Comparison of ENCODE assay signal across 17 mouse cellular contexts in genomic region chr12:75536566-75536965, GRCm38 (mm10). TPM values are rescaled to one million over a fixed set of nuclear protein-coding genes. Genes with fewer than 3 reads are reported as not detected.
A peak's percentile ranks its signal among the peaks of the same experiment; 100 is the strongest.
DNase-seq lines count a peak whose midpoint lies in the region; ATAC-seq and TF ChIP-seq lines count a peak whose summit lies in the region.
"Had no signal": no experiment of that assay in that cellular context is flagged by ENCODE, and none has a peak within 500 bp of the region (broad histone marks: within the 10 kb centered on the region; RNA-seq: fewer than 3 reads in every experiment).

No protein-coding gene starts in this region.

- H3K4me1 ChIP-seq in heart, embryonic 15.5 days (replicated peaks), result peaks cover 41% of the 10 kb centered on the region
- H3K4me1 ChIP-seq in heart, embryonic 10.5 days, result peaks cover 36% of the 10 kb centered on the region
- peaks cover 55% of the 10 kb centered on the region for H3K4me1 ChIP-seq in E14TG2a.4 (replicated peaks; ENCODE audit: low read depth, low read length)

- no peak for DNase-seq in heart, embryonic 10.5 days (ENCODE audit: low spot score)
- peak; percentile 22 for DNase-seq in WW6 (ENCODE audit: low read depth, low spot score)
- peak; percentile 55 for DNase-seq in layer of hippocampus, adult 9-11 months
- DNase-seq in kidney, adult 18-20 months, result no peak
- no peak for DNase-seq in left cerebral cortex, adult 8-10 months (ENCODE audit: low spot score in 2 of 2)
- no peak for DNase-seq in left cerebral cortex, postnatal 25 days (ENCODE audit: low spot score in 2 of 2)
- DNase-seq: adrenal gland, postnatal 14 days; cerebellum, postnatal 10 days; kidney, adult 11 months; kidney, postnatal 36 days; spleen, adult 18-20 months had no signal

- intact Hi-C loops in left cerebral cortex, postnatal 25 days (cut with DNase I), result no loop called here

- no peak overlapping the region for H3K9ac ChIP-seq in heart, embryonic 15.5 days
- H3K9ac ChIP-seq: hindbrain, embryonic 12.5 days; liver, embryonic 15.5 days had no signal

- H3K27me3 ChIP-seq in heart, embryonic 15.5 days, result no peaks in the 10 kb centered on the region
- no peaks in the 10 kb centered on the region for H3K27me3 ChIP-seq in heart, embryonic 10.5 days (ENCODE audit: insufficient read depth, poor library complexity, severe bottlenecking)
- H3K27me3 ChIP-seq in E14TG2a.4 (ENCODE audit: insufficient read depth, low read length), result no peaks in the 10 kb centered on the region
- H3K27me3 ChIP-seq: hindbrain, embryonic 12.5 days; liver, embryonic 15.5 days had no signal

- H3K9me3 ChIP-seq in heart, embryonic 15.5 days (replicated peaks), result no peaks in the 10 kb centered on the region
- H3K9me3 ChIP-seq in heart, embryonic 10.5 days, result no peaks in the 10 kb centered on the region
- H3K9me3 ChIP-seq in E14TG2a.4 (ENCODE audit: low read length), result no peaks in the 10 kb centered on the region
- H3K9me3 ChIP-seq: hindbrain, embryonic 12.5 days; liver, embryonic 15.5 days had no signal

- H3K4me3 ChIP-seq in heart, embryonic 15.5 days, result no peak overlapping the region
- no peak overlapping the region for H3K4me3 ChIP-seq in heart, embryonic 10.5 days
- peak overlapping the region; percentile 45 for H3K4me3 ChIP-seq in E14TG2a.4 (replicated peaks; ENCODE audit: low read length)
- H3K4me3 ChIP-seq: erythroblast, embryonic 14.5 days; hindbrain, embryonic 12.5 days; liver, embryonic 15.5 days had no signal

- TF ChIP-seq CTCF in E14TG2a.4 (conservative IDR thresholded peaks at IDR 0.05; ENCODE audit: low read length), result no peak

- 0 out of 2 replicates have a peak overlapping the region, but pooled peaks have one; percentile 25 for H3K27ac ChIP-seq in heart, embryonic 15.5 days
- no peak overlapping the region for H3K27ac ChIP-seq in heart, embryonic 10.5 days
- H3K27ac ChIP-seq: hindbrain, embryonic 12.5 days; liver, embryonic 15.5 days had no signal

- no peak overlapping the region for H3K4me2 ChIP-seq in heart, embryonic 15.5 days
- H3K4me2 ChIP-seq: hindbrain, embryonic 12.5 days had no signal

- no peaks in the 10 kb centered on the region for H3K36me3 ChIP-seq in heart, embryonic 15.5 days
- H3K36me3 ChIP-seq in heart, embryonic 10.5 days, result no peaks in the 10 kb centered on the region
- no peaks in the 10 kb centered on the region for H3K36me3 ChIP-seq in E14TG2a.4 (ENCODE audit: insufficient read depth, low read length)
- H3K36me3 ChIP-seq: hindbrain, embryonic 12.5 days; liver, embryonic 15.5 days had no signal

- ATAC-seq in heart, embryonic 15.5 days (replicated peaks; ENCODE audit: insufficient number of reproducible peaks, insufficient read depth, low FRiP score, low read depth), result no peak
- ATAC-seq: CD4-positive, CD25-positive, alpha-beta regulatory T cell, adult 4 months had no signal

- WGBS in heart, embryonic 15.5 days, result 76% methylated on average over 7 of the region's 7 CpGs
- 82% methylated on average over 7 of the region's 7 CpGs for WGBS in heart, embryonic 10.5 days

RNA-seq across cellular contexts. Expression of gene Ppp2r5e, which starts 59.5 kb away (rescaled TPM):
- 8.5 and 11.4 TPM in 2 replicates for polyA plus RNA-seq in heart, embryonic 15.5 days (2015; fragmentation: Nextera tagmentation; extraction: Ambion mirVana)
- polyA plus RNA-seq in heart, embryonic 10.5 days (2016; fragmentation: Nextera tagmentation; extraction: Ambion mirVana), result 8.8 and 9.4 TPM in 2 replicates
- total RNA-seq in left cerebral cortex, adult 8-10 months (2022), result 10 to 100 TPM; 69.1 to 74.0 (median 73.5) TPM
- 10 to 100 TPM; 77.2 to 78.7 TPM for total RNA-seq in left cerebral cortex, postnatal 25 days (2021)

Comparison
In these comparisons a context has a peak if more than half of its experiments do, and no peak if none do; other contexts are left out.
1. DNase-seq: peak in WW6 (single experiment) and layer of hippocampus, adult 9-11 months (single experiment); none in heart, embryonic 10.5 days (single experiment), kidney, adult 18-20 months (single experiment), left cerebral cortex, adult 8-10 months (0 of 2) and left cerebral cortex, postnatal 25 days (0 of 2).